ENCODE assay signal across 27 mouse cellular contexts in the genomic region with DNA sequence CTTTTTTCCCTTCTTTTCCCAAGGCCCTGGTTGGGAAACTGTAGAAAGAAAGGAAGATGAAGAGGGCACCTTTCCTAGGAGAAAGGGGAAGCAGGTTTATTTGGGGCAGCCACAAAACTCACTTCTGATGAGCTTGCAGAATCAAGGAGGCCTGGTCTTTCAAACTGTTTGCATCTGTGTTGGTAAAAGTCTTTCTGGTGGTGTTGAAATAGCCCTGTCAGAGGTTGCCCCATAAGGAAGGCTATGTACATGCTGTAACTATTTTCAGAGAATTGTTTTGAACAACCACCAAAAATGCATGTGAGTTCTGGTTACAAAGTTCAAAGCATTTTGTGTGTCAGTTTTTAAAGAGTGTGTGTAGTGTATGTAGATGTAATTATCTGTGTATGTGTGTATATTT. TPM values are rescaled to one million over a fixed set of nuclear protein-coding genes. Genes with fewer than 3 reads are reported as not detected.
DNase-seq lines count a peak whose midpoint lies in the region; ATAC-seq and TF ChIP-seq lines count a peak whose summit lies in the region.
"Had no signal": no experiment of that assay in that cellular context is flagged by ENCODE, and none has a peak within 500 bp of the region (broad histone marks: within the 10 kb centered on the region; RNA-seq: fewer than 3 reads in every experiment).

No protein-coding gene starts in this region.

- H3K4me3 ChIP-seq in liver, adult 2 months (ENCODE audit: insufficient read depth, low read depth, low read length) = no peak overlapping the region
- no peak overlapping the region for H3K4me3 ChIP-seq in liver, embryonic 11.5 days (ENCODE audit: low read depth, low read length)
- no peak overlapping the region for H3K4me3 ChIP-seq in macrophage (ENCODE audit: inconsistent target)
- no peak overlapping the region for H3K4me3 ChIP-seq in intestine, embryonic 15.5 days (replicated peaks)
- H3K4me3 ChIP-seq: forebrain, embryonic 13.5 days; heart, embryonic 10.5 days; heart, embryonic 15.5 days; hindbrain, embryonic 13.5 days; liver, embryonic 12.5 days; midbrain, embryonic 13.5 days had no signal

- peak; percentile 42 for DNase-seq in liver, adult 2 months (ENCODE audit: extremely low read depth, low read depth, low spot score)
- DNase-seq in liver, embryonic 11.5 days (ENCODE audit: low spot score) = no peak
- peak; percentile 31 for DNase-seq in adipocyte (ENCODE audit: low spot score)
- no peak for DNase-seq in ovary, postnatal 36 days (ENCODE audit: low spot score)
- DNase-seq in Muller cell, postnatal 12 days (ENCODE audit: inconsistent ontology term) = no peak
- DNase-seq: adrenal gland, postnatal 14 days; cerebellum, adult 2 months; cerebellum, postnatal 25 days; gastrocnemius, postnatal 10 days; kidney, adult 9 months; kidney, postnatal 10 days; lung, adult 18-20 months; lung, postnatal 10 days; right cerebral cortex, postnatal 25 days; spleen, adult 18-20 months; thymus, adult 18-20 months; thymus, postnatal 25 days had no signal

- no peak overlapping the region for H3K9ac ChIP-seq in liver, adult 2 months (ENCODE audit: low read depth, low read length)
- H3K9ac ChIP-seq in liver, embryonic 11.5 days (ENCODE audit: low read depth, low read length) = no peak overlapping the region
- no peak overlapping the region for H3K9ac ChIP-seq in intestine, embryonic 15.5 days
- H3K9ac ChIP-seq: forebrain, embryonic 13.5 days; heart, embryonic 15.5 days; hindbrain, embryonic 13.5 days; liver, embryonic 12.5 days; midbrain, embryonic 13.5 days had no signal

- no peak overlapping the region for H3K27ac ChIP-seq in liver, adult 2 months (replicated peaks; ENCODE audit: insufficient read depth, low read depth, low read length)
- no peak overlapping the region for H3K27ac ChIP-seq in liver, embryonic 11.5 days (ENCODE audit: low read depth, low read length)
- H3K27ac ChIP-seq in macrophage = peak overlapping the region; percentile 61
- no peak overlapping the region for H3K27ac ChIP-seq in intestine, embryonic 15.5 days
- H3K27ac ChIP-seq: forebrain, embryonic 13.5 days; heart, embryonic 10.5 days; heart, embryonic 15.5 days; hindbrain, embryonic 13.5 days; liver, embryonic 12.5 days; midbrain, embryonic 13.5 days had no signal

- H3K36me3 ChIP-seq in liver, adult 2 months (ENCODE audit: control insufficient read depth, insufficient read depth, low read length) = no peaks in the 10 kb centered on the region
- no peaks in the 10 kb centered on the region for H3K36me3 ChIP-seq in liver, embryonic 11.5 days (ENCODE audit: control insufficient read depth, insufficient read depth, low read length)
- peaks cover 3% of the 10 kb centered on the region; the same call in 1 of the 2 replicates for H3K36me3 ChIP-seq in macrophage (ENCODE audit: inconsistent target)
- H3K36me3 ChIP-seq in intestine, embryonic 15.5 days = no peaks in the 10 kb centered on the region
- H3K36me3 ChIP-seq: heart, embryonic 10.5 days; heart, embryonic 15.5 days; hindbrain, embryonic 13.5 days; liver, embryonic 12.5 days; midbrain, embryonic 13.5 days had no signal

- no peak for ATAC-seq in liver, embryonic 11.5 days (replicated peaks; ENCODE audit: low FRiP score)
- no peak for ATAC-seq in intestine, embryonic 15.5 days
- ATAC-seq: CD4-positive, CD25-positive, alpha-beta regulatory T cell, adult 4 months; forebrain, embryonic 13.5 days; intestine, postnatal 0 days; liver, embryonic 12.5 days; midbrain, embryonic 13.5 days had no signal

- H3K79me2 ChIP-seq in liver, adult 2 months (ENCODE audit: control insufficient read depth, insufficient read depth, low read length) = peaks cover 20% of the 10 kb centered on the region
- H3K79me2 ChIP-seq in macrophage (ENCODE audit: inconsistent target) = peaks cover 90% of the 10 kb centered on the region

- H3K27me3 ChIP-seq in liver, adult 2 months (ENCODE audit: control insufficient read depth, insufficient read depth, low read length) = no peaks in the 10 kb centered on the region
- H3K27me3 ChIP-seq in liver, embryonic 11.5 days (replicated peaks; ENCODE audit: control insufficient read depth, insufficient read depth, low read length) = no peaks in the 10 kb centered on the region; the same call in 1 of the 2 replicates
- H3K27me3 ChIP-seq in intestine, embryonic 15.5 days (replicated peaks) = no peaks in the 10 kb centered on the region
- H3K27me3 ChIP-seq: forebrain, embryonic 13.5 days; heart, embryonic 15.5 days had no signal

- H3K4me1 ChIP-seq in liver, adult 2 months (ENCODE audit: control insufficient read depth, insufficient read depth, low read length) = peaks cover 15% of the 10 kb centered on the region
- no peaks in the 10 kb centered on the region; the same call in 1 of the 2 replicates for H3K4me1 ChIP-seq in liver, embryonic 11.5 days (replicated peaks; ENCODE audit: control insufficient read depth, insufficient read depth, low read length)
- H3K4me1 ChIP-seq in intestine, embryonic 15.5 days (replicated peaks) = no peaks in the 10 kb centered on the region
- H3K4me1 ChIP-seq: forebrain, embryonic 13.5 days; heart, embryonic 15.5 days; hindbrain, embryonic 13.5 days; liver, embryonic 12.5 days; midbrain, embryonic 13.5 days had no signal

- H3K4me2 ChIP-seq in liver, embryonic 11.5 days = no peak overlapping the region
- no peak overlapping the region for H3K4me2 ChIP-seq in intestine, embryonic 15.5 days (replicated peaks)
- H3K4me2 ChIP-seq: forebrain, embryonic 13.5 days; heart, embryonic 15.5 days; hindbrain, embryonic 13.5 days; liver, embryonic 12.5 days; midbrain, embryonic 13.5 days had no signal

- H3K9me3 ChIP-seq in liver, embryonic 11.5 days (ENCODE audit: control insufficient read depth, low read length) = no peaks in the 10 kb centered on the region
- no peaks in the 10 kb centered on the region for H3K9me3 ChIP-seq in intestine, embryonic 15.5 days
- H3K9me3 ChIP-seq: forebrain, embryonic 13.5 days; heart, embryonic 10.5 days; heart, embryonic 15.5 days; hindbrain, embryonic 13.5 days; liver, embryonic 12.5 days; midbrain, embryonic 13.5 days had no signal

- TF ChIP-seq POLR2A in liver, adult 2 months (IDR thresholded peaks at IDR 0.05; ENCODE audit: extremely low read depth, insufficient read depth, low read length) = no peak

- no peak for TF ChIP-seq CTCF in liver, adult 2 months (IDR thresholded peaks at IDR 0.05; ENCODE audit: low read depth, low read length)

RNA-seq across cellular contexts. Expression of gene Tdrd7, which starts 15.9 kb away (rescaled TPM):
- 27.0 and 27.8 TPM in 2 replicates for total RNA-seq in liver, adult 2 months (2014; rRNA removed)
- 10.9 and 11.3 TPM in 2 replicates for polyA plus RNA-seq in liver, adult 2 months (2012; rRNA removed)
- 6.1 and 7.9 TPM in 2 replicates for polyA plus RNA-seq in liver, embryonic 11.5 days (2014; fragmentation: Nextera tagmentation; extraction: Ambion mirVana)
- total RNA-seq in macrophage (2018; cell fraction: chromatin; rRNA removed) = 100 to 1,000 TPM in 15 of 26 experiments, 10 to 100 TPM in 11; 59.1 to 232 (median 115) TPM
- 100 to 1,000 TPM in 3 of 26 experiments, 10 to 100 TPM in 23; 46.9 to 125 (median 68.8) TPM for total RNA-seq in macrophage (2018; cell fraction: cytosol; rRNA removed)
- 100 to 1,000 TPM in 13 of 26 experiments, 10 to 100 TPM in 13; 57.1 to 203 (median 104) TPM for total RNA-seq in macrophage (2018; cell fraction: nucleus; rRNA removed)
- polyA plus RNA-seq in macrophage (2018) = 30.7 to 69.3 TPM (median 53.8 TPM) in 3 replicates
- polyA plus RNA-seq in intestine, embryonic 15.5 days (2015; fragmentation: Nextera tagmentation; extraction: Ambion mirVana) = 27.1 and 29.0 TPM in 2 replicates

RNA-seq across cellular contexts. Expression of gene Tmod1, which starts 57.7 kb away (rescaled TPM):
- total RNA-seq in liver, adult 2 months (2014; rRNA removed) = 0.09 TPM in 1 of 2 replicates, not detected in the other
- 0.07 TPM in 1 of 2 replicates, not detected in the other for polyA plus RNA-seq in liver, adult 2 months (2012; rRNA removed)
- 27.1 and 28.6 TPM in 2 replicates for polyA plus RNA-seq in liver, embryonic 11.5 days (2014; fragmentation: Nextera tagmentation; extraction: Ambion mirVana)
- 10 to 100 TPM in 10 of 26 experiments, 1 to 10 TPM in 16; 3.8 to 25.7 (median 8.6) TPM for total RNA-seq in macrophage (2018; cell fraction: chromatin; rRNA removed)
- total RNA-seq in macrophage (2018; cell fraction: cytosol; rRNA removed) = 10 to 100 TPM in 13 of 26 experiments, 1 to 10 TPM in 13; 2.6 to 19.8 (median 10.1) TPM
- total RNA-seq in macrophage (2018; cell fraction: nucleus; rRNA removed) = 10 to 100 TPM in 11 of 26 experiments, 1 to 10 TPM in 15; 2.9 to 25.7 (median 9.4) TPM
- polyA plus RNA-seq in macrophage (2018) = 5.2 to 16.5 TPM (median 13.3 TPM) in 3 replicates
- 3.2 and 3.3 TPM in 2 replicates for polyA plus RNA-seq in intestine, embryonic 15.5 days (2015; fragmentation: Nextera tagmentation; extraction: Ambion mirVana)

Comparison
In these comparisons a context has a peak if more than half of its experiments do, and no peak if none do; other contexts are left out.
1. DNase-seq: peak in liver, adult 2 months (single experiment) and adipocyte (single experiment); none in liver, embryonic 11.5 days (single experiment), ovary, postnatal 36 days (single experiment) and Muller cell, postnatal 12 days (single experiment).